Mouse (Mus musculus) large intestine, adult 2 months (tissue): Measurements from ENCODE around the gene Nsun2. TPM values are rescaled to one million over a fixed set of nuclear protein-coding genes. Genes with fewer than 3 reads are reported as not detected.

Source experiments
- DNase-seq: peaks from one replicate; pipeline ENCODE4 v3.0.0-alpha.2; 2012; ENCODE audit warnings: low read depth, low spot score
- WGBS: fragments of 180-500 bp; shearing (Covaris S2); methylation state at CpG from one replicate; pipeline ENCODE4 v1.1.7; 2018; 5-methylcytosine and 5-hydroxymethylcytosine counted together
- polyA plus RNA-seq: library from polyadenylated mRNA; depleted of rRNA; stranded (reverse); fragments of >200 nt; gene quantifications from 2 replicates; pipeline ENCODE4 v1.2.3, GENCODE M21; 2012; rRNA removed

Gene Nsun2
- polyA plus RNA-seq, 1 experiment: 64.7 TPM

DNA sequence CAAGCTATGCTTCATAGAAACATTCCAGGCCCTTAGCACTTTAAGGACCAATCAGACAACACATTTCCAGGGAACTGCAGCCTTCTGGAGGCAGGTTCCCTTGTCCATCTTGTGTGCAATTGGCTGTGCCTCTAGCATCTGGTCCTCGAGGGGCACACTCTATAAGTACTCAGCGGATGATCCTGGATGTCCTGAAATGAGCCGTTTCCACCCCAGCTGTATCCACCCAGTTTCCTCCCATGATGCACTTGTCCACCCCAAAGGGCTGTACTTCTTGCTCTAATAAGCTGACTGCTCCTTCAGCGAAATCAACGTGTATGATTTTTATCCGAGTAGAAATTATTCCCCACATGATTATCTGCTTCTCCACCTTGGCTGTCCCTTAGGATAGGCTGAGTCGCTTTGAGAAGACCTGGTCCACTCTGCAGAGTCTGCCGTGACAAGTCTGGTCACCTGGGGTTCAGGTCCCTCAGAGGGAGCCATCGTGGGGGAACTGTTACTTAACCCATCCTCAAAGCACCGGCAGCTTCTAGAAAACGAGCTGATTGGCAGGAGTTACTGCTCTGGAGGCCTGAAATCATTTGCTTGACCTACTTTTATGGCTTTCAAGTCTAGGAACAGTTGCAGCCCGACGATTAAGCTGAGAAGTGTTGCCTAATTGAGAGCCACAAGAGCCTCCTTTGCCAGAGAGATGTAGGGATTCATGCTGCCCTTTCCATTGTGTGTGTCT, 112.3 kb downstream of the Nsun2 start:
- DNase-seq: no peak
- WGBS: 55% methylated on average over 13 of the region's 13 CpGs

GRCm38 (mm10) chr13:69646481-69646880, 112.9 kb downstream of the Nsun2 start:
- WGBS: 57% methylated on average over 9 of the region's 9 CpGs
- no peak for DNase-seq

GRCm38 (mm10) chr13:69654508-69654907, 121.0 kb downstream of the Nsun2 start:
- 53% methylated on average over 3 of the region's 3 CpGs for WGBS
- DNase-seq: no peak

DNA sequence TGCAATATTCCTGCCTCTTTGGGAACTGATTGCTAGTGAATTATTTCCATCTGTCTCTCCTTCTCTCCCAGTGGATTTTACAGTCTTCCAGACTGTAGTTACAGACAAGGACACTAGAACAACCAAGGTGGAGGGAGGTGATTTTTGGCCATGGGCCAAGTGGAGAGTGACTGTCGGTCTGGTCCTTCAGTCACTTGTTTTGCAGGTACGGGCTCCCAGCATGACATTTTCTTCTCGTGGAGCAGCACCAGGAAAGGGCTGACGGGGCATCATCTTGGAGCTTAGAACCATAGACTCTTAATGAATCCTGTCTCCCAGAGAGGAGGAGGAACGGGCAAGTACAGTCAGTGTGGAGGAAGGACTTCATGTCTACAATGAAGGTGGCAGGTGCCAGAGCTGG, 138.6 kb downstream of the Nsun2 start:
- DNase-seq: no peak
- WGBS: 68% methylated on average over 5 of the region's 5 CpGs

DNA sequence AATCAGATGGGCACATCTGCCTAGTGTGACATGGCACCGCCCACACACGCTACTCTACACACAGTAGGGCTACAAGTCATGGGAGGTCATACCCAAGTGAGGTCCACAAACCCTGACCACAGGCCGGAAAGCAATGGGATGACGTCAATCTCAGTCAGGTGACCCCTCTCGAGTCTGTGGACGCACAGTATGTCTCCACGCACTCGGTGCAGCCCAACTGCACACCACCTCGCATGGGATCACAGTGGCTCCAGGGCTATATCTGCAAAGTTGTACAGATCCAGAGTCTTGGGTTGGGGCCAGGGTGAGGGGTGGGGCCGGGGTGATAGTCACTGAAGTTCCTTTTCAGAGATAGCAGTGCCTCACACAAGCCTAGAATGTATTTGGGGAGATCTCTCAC, 139.0 kb downstream of the Nsun2 start:
- DNase-seq: no peak
- WGBS: 89% methylated on average over 10 of the region's 10 CpGs

DNA sequence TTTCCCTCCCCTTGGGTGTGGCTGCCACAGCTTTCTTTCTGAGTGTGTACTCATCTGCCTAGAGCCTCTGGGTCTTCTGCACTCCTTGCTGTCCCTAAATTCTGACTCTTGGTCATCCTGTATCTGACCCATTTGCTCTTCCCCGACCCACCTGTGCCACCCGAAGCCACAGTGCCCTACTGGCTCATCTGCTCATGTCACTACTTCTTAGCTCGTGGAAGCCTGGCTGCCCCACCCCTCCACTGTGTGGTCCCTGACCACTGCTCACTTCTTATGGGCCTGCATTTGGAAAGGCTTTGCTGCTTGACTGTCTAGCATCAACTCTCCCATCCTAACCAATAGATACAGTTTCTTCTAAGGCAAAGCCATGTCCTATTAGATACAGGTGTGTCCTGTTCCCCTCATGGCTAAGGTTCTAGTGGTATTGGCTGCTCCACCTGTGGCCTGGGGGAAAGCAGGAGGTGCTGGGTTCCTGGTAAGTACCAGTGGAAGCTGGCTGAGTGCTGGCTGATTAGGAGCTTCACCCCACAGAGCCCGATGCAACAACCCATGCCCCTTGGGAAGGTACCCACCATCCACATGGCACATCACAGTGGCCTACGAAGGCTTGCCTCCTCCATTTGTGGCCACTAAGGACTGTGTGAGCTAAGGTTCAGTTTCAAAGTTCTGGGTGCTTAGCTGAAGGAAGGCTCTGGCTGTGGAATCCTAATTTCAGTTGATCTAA, 139.8 kb downstream of the Nsun2 start:
- 82% methylated on average over 5 of the region's 5 CpGs for WGBS
- no peak for DNase-seq

DNA sequence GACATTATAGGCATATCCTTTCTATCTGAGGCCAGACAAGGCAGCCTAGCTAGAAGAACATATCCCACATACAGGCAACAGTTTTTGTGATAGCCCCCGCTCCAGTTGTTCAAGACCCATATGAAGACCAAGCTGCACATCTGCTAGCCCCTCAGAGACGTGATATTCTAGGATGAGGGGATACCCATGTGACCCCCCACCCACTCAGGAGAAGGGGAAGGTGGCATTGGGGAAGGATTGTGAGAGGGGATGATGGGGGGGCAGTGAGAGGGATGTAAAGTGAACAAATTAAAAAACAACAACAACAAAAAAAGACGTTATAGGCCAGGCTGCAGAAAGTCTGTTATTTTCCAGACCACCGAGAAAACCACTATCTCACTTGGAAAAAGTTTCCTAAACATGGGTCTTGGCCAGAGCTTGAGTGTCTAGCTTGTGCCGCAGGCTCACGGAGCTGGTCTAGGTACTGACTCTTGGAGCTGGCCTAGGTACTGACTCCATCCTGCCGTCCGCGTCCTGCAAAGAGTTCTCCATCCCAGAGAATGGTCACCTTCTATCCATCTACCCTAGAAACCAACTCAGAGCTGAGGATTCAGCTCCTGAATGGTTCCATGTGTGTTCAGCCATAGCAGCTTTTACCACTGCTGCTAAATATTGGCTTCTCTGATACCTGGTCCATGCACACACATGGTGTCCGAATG, 140.5 kb downstream of the Nsun2 start:
- DNase-seq: no peak
- 50% methylated on average over 10 of the region's 10 CpGs for WGBS

Other genes starting within 250 kb of the Nsun2 start
- 6.3 and 8.1 TPM in 2 replicates for gene Tent4a, start 871 bp downstream of the Nsun2 start, polyA plus RNA-seq
- 9.3 and 14.5 TPM in 2 replicates for gene Srd5a1, start 77.7 kb downstream of the Nsun2 start, polyA plus RNA-seq
- gene Ube2ql1, start 206.1 kb downstream of the Nsun2 start, polyA plus RNA-seq: 0.43 and 0.45 TPM in 2 replicates